Mouse (Mus musculus) kidney, postnatal 0 days (tissue): Measurements from ENCODE around the gene Slpi. TPM values are rescaled to one million over a fixed set of nuclear protein-coding genes. Genes with fewer than 3 reads are reported as not detected.
"Not testable (repeated sequence)": the region's sequence is repeated elsewhere in the genome, so short reads cannot be mapped to it uniquely, and the experiment has no call there.

Experiments
- ATAC-seq: fragments of 200-750 bp; cut with Nextera tagmentation; replicated peaks from 2 replicates; pipeline ENCODE4 v1.8.0; 2017; ENCODE audit warnings: low read depth, moderate number of reproducible peaks, moderate TSS enrichment, moderate library complexity; ENCODE audit not compliant: low FRiP score
- DNase-seq: peaks from one replicate; pipeline ENCODE4 v3.0.0-alpha.2; 2016; ENCODE audit warnings: low spot score
- H3K27ac ChIP-seq: fragments of 300-500 bp; sonication (generic); 2 replicates; pipeline ENCODE4 v1.5.1; 2014; ENCODE audit warnings: mild to moderate bottlenecking
- H3K27me3 ChIP-seq: fragments of 300-500 bp; sonication (generic); 2 replicates; pipeline ENCODE4 v1.6.1; 2014; ENCODE audit warnings: low read length, mixed read lengths; ENCODE audit not compliant: insufficient read depth
- H3K36me3 ChIP-seq: fragments of 300-500 bp; sonication (generic); 2 replicates; pipeline ENCODE4 v1.6.1; 2014; ENCODE audit warnings: low read length, mixed read lengths; ENCODE audit not compliant: insufficient read depth
- H3K4me1 ChIP-seq: fragments of 300-500 bp; sonication (generic); replicated peaks from 2 replicates; pipeline ENCODE4 v1.6.1; 2014; ENCODE audit warnings: antibody characterized with exemption, low read length, mixed read lengths; ENCODE audit not compliant: insufficient read depth
- H3K4me2 ChIP-seq: fragments of 300-500 bp; sonication (generic); 2 replicates; pipeline ENCODE4 v1.6.1; 2014; ENCODE audit warnings: mild to moderate bottlenecking, low read length, moderate library complexity, mixed read lengths
- H3K4me3 ChIP-seq: fragments of 300-500 bp; sonication (generic); replicated peaks from 2 replicates; pipeline ENCODE4 v1.5.1; 2014; ENCODE audit warnings: low read depth, low read length
- H3K9ac ChIP-seq: fragments of 300-500 bp; sonication (generic); 2 replicates; pipeline ENCODE4 v1.6.1; 2014; ENCODE audit warnings: low read depth, low read length
- H3K9me3 ChIP-seq: fragments of 300-500 bp; sonication (generic); replicated peaks from 2 replicates; pipeline ENCODE4 v1.6.1; 2016; ENCODE audit warnings: low read length, inconsistent platforms, mixed read lengths
- CTCF ChIP-seq: IDR thresholded peaks from 2 replicates; pipeline ENCODE4 v1.5.1; 2016; ENCODE audit warnings: antibody characterized with exemption, low read depth, mild to moderate bottlenecking, moderate library complexity
- WGBS: fragments of 180-500 bp; shearing (Covaris S2); extraction: QIAGEN DNeasy Blood & Tissue Kit; methylation state at CpG from one replicate; pipeline ENCODE4 v1.1.7; 2014; 5-methylcytosine and 5-hydroxymethylcytosine counted together
- polyA plus RNA-seq: library from polyadenylated mRNA; unstranded; fragments of >200 nt; fragmentation: Nextera tagmentation; extraction: Ambion mirVana; gene quantifications from 2 replicates; pipeline ENCODE4 v1.2.1, GENCODE M21; 2015

Gene Slpi
- polyA plus RNA-seq, 1 experiment from 2014 or later = 9.6 TPM

- ATAC-seq (no peak), DNase-seq (no peak)
- H3K4me2 ChIP-seq = no peak overlapping the region
- no peaks in the 10 kb centered on the region for H3K4me1 ChIP-seq
- H3K9ac ChIP-seq = no peak overlapping the region
- 86% methylated on average over 3 of the region's 3 CpGs for WGBS
- no peaks in the 10 kb centered on the region for H3K9me3 ChIP-seq
- no peak for TF ChIP-seq CTCF
- H3K4me3 ChIP-seq = no peak overlapping the region
- H3K36me3 ChIP-seq = no peaks in the 10 kb centered on the region
- H3K27ac ChIP-seq = no peak overlapping the region
- H3K27me3 ChIP-seq = no peaks in the 10 kb centered on the region
These were observed 36.2 kb downstream of the Slpi start for GRCm38 (mm10) chr2:164352697-164353096.

GRCm38 (mm10) chr2:164348980-164349379 is 39.9 kb downstream of the Slpi start:
- no peaks in the 10 kb centered on the region for H3K9me3 ChIP-seq
- no peaks in the 10 kb centered on the region for H3K27me3 ChIP-seq
- WGBS = 98% methylated on average over 3 of the region's 3 CpGs
- H3K36me3 ChIP-seq = no peaks in the 10 kb centered on the region
- no peak overlapping the region for H3K27ac ChIP-seq
- DNase-seq (peak; percentile 34), ATAC-seq (no peak)
- no peak overlapping the region for H3K9ac ChIP-seq
- H3K4me2 ChIP-seq = no peak overlapping the region
- peak; percentile 64 for TF ChIP-seq CTCF
- no peaks in the 10 kb centered on the region for H3K4me1 ChIP-seq
- no peak overlapping the region for H3K4me3 ChIP-seq

GRCm38 (mm10) chr2:164347697-164348096 is 41.2 kb downstream of the Slpi start:
- H3K4me2 ChIP-seq, H3K4me1 ChIP-seq, H3K9ac ChIP-seq, H3K36me3 ChIP-seq, H3K4me3 ChIP-seq, H3K27ac ChIP-seq, ATAC-seq, H3K27me3 ChIP-seq, H3K9me3 ChIP-seq: not testable (repeated sequence)
- DNase-seq = peak; percentile 24
- TF ChIP-seq CTCF = peak; percentile 53

GRCm38 (mm10) chr2:164343732-164344131 is 45.2 kb downstream of the Slpi start:
- H3K4me2 ChIP-seq, H3K9ac ChIP-seq, H3K9me3 ChIP-seq, H3K36me3 ChIP-seq, H3K27me3 ChIP-seq, H3K27ac ChIP-seq, ATAC-seq, H3K4me1 ChIP-seq, DNase-seq, H3K4me3 ChIP-seq: not testable (repeated sequence)
- peak; percentile 54 for TF ChIP-seq CTCF
- 88% methylated on average over 1 of the region's 1 CpGs for WGBS

- not testable (repeated sequence) for H3K4me1 ChIP-seq, H3K4me3 ChIP-seq, ATAC-seq, H3K9ac ChIP-seq, H3K4me2 ChIP-seq, H3K27ac ChIP-seq, DNase-seq, H3K36me3 ChIP-seq, H3K9me3 ChIP-seq, H3K27me3 ChIP-seq
- 71% methylated on average over 3 of the region's 3 CpGs for WGBS
These were observed 56.5 kb downstream of the Slpi start, which contains the start of gene Svs5 for GRCm38 (mm10) chr2:164332440-164332839. Gene Svs5, plus strand, starts transcription at chr2:164332740.

DNA sequence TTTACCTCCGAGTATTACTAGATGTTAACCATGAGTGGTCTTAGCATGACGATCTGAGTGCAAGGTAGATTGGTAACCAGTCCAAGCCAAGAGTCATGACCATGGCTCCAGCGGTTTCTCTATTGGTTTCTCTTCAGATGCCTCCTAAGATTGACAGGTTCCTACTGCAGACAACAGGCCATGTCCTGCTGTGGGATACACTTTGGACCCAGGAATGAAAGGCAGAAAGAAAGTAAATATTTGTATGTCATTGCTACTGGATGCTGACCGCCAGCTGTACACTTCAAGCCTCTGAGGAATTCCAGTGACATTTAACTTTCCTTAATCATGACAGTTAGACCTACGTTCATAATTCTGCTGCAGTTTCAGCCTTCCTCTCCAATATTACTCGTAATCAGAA is 67.9 kb downstream of the Slpi start:
- no peaks in the 10 kb centered on the region for H3K27me3 ChIP-seq
- no peak overlapping the region for H3K9ac ChIP-seq
- H3K4me1 ChIP-seq = no peaks in the 10 kb centered on the region
- no peak for DNase-seq
- H3K4me2 ChIP-seq = no peak overlapping the region
- no peak overlapping the region for H3K27ac ChIP-seq
- no peak for ATAC-seq
- TF ChIP-seq CTCF = no peak
- H3K36me3 ChIP-seq = no peaks in the 10 kb centered on the region
- no peaks in the 10 kb centered on the region for H3K9me3 ChIP-seq
- WGBS = 87% methylated on average over 6 of the region's 6 CpGs
- H3K4me3 ChIP-seq = no peak overlapping the region

DNA sequence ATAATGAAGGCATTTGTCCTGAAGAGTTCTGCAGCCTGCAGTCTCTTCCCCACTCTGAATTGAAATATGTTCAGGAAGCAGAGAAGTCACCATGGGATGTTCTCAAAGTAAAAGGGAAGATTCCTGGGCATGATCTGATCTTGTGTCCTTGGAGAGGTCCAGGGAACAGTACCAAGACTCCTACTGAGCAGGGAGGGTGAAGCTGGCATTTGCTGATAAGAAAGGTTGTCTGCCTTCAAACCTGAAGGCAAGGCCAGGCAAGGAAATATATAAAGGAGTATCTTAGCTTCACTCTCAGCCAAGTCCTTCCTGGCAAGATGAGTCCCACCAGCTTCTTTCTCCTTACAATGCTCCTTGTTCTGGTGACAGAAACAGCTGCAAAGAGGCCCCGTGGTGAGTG is 72.4 kb downstream of the Slpi start, which contains the start of gene Svs6:
Gene Svs6, plus strand, starts transcription at position 301 of the 400 bp plus-strand sequence.
- DNase-seq = not testable (repeated sequence)

DNA sequence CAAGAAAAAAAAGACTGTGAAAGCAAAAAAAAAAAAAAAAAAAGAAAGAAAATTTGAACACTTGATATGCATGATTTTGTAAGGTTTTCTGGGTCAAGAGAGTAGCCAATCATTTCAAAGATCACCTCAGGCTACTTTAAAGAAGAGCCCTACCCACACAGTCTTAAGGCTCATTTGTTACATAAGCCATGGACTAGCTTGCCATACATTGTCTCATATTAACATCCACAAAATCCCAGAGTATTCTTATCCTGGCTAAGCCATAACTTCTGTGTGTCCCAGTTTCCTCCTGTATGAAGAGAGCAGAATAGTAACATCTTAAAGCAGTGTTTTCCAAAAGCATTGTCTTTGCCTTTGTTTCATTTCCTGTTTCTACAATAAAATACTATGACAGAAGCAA is 73.4 kb downstream of the Slpi start:
- not testable (repeated sequence) for DNase-seq, H3K4me2 ChIP-seq, H3K4me1 ChIP-seq, H3K9ac ChIP-seq, H3K27ac ChIP-seq, H3K27me3 ChIP-seq, H3K4me3 ChIP-seq, ATAC-seq, H3K9me3 ChIP-seq, H3K36me3 ChIP-seq

More for the DNA sequence above, 72.4 kb downstream of the Slpi start, which contains the start of gene Svs6:
- H3K9me3 ChIP-seq, H3K9ac ChIP-seq, H3K36me3 ChIP-seq, H3K4me1 ChIP-seq, H3K4me3 ChIP-seq, H3K27me3 ChIP-seq, H3K4me2 ChIP-seq, H3K27ac ChIP-seq, ATAC-seq: not testable (repeated sequence)
- WGBS = 88% methylated on average over 1 of the region's 1 CpGs
